Mouse (Mus musculus) brain, adult 2 months (tissue): ENCODE data around the gene Hpgds.
A peak's percentile ranks its signal among the peaks of the same experiment; 100 is the strongest.

Experiments
- DNase-seq: peaks from one replicate; pipeline ENCODE4 v3.0.0; 2011; ENCODE audit warnings: low read depth, low spot score

The Hpgds gene

DNA sequence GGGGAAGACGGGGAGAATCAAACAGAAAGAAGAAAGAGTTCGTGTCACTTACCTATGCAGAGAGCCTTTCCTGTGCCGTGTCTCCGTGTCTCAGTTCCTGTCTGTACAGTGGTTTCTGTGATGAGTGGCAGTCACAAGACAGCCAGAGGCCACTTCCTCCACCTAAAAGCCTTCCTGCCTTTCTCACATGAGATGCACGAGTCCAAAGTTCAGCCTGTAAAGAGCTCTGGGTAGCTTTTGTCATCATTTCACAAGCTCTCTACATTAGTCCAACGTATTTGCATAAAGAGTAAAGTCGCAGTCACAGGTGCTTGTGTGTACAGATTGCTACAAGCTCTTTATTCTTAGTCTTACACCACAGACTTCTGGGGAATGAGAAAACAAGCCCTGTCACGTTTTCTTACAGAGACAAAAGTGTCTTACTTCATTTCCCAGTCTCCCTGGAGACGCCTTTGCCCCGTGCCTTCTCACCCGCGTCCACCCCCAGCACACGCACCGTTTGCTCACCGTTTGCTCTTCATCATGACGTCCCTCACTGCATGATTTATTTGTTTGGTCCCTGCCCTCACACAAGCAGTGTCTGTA is at the start of gene Hpgds:
Hpgds (minus strand) TSS at position 288 of the 585 bp plus-strand sequence.
- peak; percentile 43 for DNase-seq

DNA sequence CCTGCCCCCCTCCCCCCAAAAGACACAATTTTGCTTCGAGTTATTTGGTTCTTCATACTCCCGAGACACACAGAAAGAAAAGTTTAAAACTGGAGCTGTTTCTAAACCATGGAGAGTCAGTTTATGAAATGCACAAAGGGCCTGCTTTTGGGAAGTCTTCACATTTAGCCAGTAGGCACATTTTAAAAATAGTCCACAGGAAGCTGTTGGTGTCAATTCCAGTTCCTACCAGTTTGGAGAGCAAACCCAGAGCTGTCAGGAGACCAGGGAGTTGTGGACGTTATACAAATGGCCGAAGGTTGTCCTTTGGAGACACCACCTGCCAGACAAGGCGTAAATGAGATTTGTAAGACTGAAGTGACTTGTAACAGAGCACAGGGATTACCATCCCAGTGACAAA is 20.3 kb upstream of the Hpgds start:
- DNase-seq: peak; percentile 31

DNA sequence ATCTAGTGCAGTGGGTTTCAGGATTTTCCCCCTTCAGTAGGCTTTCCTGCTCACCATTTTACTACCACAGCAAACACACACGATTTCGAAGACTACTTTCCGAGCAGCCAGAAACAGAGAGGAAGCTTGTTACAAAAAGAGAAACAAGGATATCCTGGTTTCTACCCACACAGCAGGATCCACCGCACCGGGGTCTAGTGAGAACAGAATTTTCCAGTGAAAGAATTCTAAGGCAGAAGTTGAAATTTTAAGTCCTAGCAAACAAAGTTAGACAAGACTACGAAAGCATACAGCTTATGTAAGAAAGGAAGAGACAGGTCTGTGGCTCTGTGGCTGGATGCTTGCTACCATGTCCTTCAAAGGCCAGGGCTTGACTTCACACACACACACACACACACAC is 19.4 kb upstream of the Hpgds start:
- peak; percentile 64 for DNase-seq

DNA sequence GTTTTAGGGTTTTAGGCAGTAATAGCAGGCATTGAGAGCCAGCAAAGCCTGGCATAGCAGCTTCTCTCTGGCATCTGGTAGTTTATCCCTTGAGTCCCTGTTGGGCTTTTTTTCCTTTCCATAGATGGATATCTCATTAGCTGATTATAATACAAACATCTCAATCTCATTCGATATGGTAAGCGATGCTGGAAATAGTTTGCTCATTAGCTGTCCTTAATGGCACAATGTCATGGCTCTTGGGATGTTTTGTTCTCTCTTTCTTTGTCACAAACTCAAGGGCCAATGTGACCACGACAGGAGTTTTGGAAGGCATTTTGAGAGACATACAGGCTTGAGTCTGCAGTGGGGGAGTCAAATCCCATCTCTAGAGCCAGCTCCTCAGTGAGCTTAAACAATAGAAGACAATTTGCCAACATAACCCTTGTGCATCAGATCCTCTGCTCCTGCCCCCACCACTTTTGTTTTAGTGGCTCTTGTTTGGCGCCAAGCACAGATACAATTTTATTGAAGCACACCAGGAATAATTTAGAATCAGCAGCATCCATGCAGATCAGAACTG is 14.8 kb upstream of the Hpgds start:
- DNase-seq: no peak

DNA sequence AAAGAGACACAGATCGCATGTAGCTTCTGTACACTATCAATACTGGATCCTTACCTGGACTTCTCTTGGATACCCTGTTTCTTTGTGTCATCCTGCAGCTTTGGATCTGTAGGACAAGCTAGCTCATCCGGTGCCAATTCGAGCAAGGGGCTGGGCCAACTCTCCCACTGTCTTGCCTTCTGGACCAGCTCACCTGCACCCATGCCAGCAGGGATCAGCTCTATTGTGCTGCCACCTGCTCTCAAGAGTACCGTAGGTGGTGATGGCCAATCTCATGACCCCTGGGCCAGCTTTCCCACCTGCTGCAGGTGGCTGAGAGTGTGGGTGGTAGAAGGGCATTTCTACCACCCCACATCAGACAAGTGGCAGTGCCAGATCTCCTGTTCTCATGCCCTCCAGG is 12.3 kb upstream of the Hpgds start:
- peak; percentile 93 for DNase-seq

DNA sequence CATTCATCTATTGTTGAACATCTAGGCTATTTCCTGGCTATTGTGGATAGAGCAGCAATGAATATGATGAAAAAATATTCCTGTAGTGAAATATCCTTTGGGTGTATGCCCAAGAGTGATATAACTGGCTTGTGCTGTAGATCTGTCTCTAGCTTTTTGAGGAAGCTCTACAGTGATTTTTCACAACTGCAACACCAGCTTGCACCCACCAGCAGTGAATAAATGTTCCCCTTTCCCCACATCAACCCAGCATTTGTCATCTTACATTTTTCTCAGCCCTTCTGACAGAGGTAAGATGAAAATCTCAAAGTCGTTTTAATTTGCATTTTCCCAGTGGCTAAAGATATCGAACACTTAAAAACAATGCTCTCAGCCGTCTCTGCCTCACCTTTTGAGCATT is 8.9 kb upstream of the Hpgds start:
- peak; percentile 55 for DNase-seq

DNA sequence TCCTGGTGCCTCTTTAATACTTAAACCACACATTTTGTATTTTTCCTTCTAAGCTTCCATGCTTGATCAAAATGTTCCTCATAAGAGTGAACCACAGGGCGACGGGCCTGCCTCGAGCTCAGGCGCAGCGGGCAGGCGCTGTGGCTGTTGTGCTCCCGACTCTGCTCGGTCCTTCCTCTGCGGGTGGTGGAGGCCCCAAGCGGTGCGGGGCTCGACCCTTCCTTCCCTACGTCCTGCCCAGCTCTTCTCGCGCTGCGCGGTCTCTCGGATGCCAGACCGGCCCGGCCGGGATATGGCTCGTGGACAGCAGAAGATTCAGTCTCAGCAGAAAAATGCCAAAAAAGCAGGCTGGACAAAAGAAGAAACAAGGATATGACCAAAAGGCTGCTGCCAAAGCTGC is 6.0 kb upstream of the Hpgds start:
- DNase-seq: no peak

DNA sequence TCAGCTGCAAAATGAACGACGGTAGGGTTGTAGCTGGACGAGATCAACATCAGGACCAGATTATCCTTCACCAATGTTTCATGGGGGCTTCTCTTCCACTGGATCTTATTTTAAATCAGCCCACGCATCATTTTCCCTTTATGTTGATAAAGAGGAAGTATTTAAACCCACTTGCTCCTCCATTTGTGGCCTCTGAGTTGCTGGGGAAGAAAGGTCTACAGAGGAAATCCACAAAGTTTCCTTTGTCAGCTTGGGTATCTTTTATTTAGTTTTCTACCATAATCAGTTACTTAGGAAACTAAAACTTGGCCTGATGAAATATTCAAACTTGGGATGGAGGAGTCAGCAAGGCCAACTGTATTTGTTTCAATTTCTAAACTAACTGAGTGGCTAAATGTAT is 1.7 kb upstream of the Hpgds start:
- no peak for DNase-seq

DNA sequence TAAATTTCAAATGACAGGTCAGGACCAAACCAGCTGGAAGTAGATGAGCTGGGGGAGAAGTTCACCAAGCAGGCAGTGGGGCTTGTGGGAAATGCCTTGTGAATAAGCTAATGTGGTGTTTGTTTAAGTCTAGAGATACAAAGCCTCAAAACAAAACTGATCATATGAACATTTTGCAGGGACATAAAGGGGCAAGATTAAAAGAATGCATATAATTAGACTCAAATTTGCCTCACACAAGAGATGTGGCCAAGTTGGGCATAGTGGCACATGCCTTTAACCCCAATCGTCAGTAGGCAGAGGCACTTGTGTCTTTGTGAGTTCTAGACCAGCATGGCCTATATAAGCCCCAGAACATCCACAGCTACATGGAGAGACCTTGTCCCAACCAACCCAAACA is 2.4 kb downstream of the Hpgds start:
- DNase-seq: no peak

DNA sequence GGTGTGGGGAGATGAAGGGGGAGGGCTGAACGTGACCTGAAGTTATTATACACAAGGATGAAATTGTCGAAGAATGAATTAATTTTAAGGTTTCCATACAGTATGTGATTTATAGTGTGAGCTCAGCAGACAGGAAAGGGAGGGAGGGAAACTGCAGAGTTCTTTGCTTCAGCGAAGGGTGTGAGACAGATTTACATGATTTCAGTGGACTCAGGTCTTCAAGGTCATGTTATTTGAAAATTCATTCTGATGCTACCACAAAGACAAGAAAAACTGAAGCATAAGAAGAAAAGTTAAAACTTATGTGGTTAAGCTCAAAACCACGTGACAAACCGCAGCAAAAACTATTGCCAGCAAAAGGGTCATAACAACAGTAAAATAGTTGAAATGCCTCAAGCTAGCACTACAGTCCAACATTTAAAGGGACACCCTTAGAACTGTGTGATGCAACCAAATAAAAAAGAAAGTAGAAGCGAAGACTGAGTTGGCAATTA is 3.9 kb downstream of the Hpgds start:
- no peak for DNase-seq

DNA sequence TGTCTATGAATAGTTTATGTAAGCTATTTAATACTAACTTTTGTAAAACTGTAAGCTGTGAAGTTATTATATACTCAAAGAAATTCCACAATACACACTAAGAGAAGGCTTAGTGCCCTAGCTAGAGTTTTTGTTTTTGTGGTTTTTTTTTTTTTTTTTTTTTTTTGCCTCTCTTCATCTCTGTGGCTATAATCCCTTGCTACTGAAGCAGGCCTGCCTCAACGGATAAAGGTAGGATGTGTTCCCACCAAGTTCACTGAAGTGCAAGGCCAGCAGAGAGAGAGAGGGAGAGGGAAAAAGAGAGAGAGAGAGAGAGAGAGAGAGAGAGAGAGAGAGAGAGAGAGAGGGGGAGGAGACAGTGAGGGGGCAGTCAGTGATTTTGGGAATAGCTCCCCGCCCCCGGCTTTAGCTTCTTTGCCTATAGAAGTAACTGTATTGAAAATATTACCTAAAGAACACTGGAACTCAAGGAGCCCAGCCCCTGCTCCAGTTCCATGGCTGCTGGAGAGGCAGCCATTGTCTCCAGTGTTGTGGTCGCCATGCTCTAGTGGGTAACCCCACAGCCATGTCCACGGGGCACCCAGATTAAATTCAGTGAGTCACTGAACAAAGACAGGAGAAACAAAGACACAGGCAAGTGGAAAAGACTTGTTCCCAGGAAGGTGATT is 4.5 kb downstream of the Hpgds start:
- DNase-seq: no peak

DNA sequence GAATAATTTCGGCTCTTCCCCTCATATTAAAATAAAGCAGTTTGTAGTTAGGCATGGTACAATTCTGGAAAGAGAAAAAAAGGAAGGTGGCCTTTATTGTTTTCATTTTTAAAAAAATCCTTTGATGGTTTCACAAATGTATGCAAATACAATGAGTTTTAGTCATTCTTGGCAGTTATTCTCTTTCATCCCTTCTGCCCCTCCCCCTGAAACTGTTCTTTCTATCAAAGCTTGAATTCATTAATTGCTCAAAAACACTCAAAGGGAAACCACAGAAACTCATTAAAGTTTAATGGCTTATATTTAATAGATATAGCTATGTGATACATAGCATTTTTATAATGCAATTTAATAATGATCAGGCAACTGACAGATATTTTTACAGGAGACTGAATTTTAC is 6.5 kb downstream of the Hpgds start:
- DNase-seq: no peak

DNA sequence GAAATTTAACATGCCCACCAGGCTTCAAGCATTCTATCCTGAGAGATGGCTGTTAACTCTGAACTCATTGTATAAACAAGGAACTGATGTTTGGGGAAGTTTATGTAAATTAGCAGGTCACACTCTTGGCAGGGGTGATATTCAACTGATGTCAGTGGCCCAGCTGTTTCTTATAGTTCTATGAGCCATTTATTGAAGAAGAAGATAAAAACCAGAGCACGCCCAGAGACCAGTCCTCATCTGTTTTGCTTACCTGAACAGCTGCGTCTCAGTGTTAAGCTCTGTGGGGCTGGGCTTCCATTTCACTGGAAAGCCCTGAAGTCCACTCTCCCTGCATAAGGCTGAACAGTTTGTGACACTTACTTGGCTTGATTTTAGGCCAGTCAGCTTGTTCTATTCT is 6.9 kb downstream of the Hpgds start:
- DNase-seq: no peak

DNA sequence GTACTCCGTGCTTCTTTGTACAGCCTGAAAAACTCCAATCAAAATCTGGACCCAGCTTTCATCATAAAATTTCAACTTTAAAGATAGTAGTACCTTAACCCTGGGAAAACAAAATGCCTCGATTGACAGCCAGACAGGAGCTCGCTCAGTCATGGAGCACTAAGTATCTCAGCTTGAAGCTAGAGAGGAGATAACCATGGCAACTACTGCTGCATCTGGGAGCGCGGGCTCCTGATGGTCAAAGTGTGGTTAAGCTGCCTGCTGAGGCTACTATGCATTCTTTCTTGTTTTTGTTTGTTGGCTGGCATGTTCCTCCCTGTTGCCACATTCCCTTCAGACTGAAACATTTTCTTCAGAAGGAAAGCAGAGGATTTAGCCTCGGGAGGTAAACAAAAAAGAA is 12.3 kb downstream of the Hpgds start:
- no peak for DNase-seq

DNA sequence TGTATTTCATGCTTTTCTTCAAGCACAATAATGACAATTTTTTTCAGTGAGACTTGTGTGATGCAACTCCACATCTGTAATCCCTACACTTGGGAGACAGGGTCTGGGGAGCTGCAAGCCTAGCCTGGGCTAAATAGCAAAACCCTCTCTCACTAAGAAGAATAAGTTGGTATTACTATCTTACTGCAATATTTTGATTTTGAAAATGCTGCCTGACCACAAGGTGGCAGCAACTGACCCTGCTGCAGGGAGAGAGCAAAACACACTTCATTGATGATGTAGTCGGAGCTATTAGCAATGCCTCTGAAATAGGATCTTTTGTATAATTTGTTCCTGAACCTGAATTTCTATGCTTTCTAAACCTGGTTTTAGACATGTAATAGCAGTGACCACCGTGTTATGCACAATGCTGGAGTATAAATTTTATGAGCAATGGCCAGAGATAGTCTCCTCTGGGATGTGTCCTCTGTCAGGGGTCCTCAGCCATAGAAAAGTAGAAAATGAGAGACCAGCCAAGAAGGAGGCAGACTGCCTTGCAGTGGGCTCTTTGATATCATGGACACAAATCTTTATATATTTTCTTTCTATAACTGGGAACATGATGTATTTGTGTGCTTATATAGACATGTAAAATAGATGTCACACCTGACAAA is 18.5 kb downstream of the Hpgds start:
- DNase-seq: peak; percentile 67

DNA sequence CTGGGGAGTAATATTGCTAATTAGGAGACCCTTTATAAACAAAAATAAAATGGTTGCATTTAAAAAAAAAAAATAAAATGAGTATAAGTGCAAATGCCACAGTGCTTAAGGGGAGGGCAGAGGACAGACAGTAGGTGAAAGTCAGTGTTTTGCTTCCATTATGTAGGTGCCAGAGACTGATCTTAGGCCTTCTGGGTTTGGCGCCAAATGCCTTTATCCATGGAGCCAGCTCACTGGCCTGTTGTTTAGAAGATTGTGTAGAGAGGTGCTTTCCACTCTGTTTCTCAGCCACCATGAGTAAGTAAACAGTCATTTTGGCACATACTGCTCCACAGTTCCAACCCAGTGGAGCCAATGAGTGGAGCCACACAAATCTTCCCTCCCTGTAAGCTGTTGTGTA is 27.2 kb downstream of the Hpgds start:
- DNase-seq: no peak

DNA sequence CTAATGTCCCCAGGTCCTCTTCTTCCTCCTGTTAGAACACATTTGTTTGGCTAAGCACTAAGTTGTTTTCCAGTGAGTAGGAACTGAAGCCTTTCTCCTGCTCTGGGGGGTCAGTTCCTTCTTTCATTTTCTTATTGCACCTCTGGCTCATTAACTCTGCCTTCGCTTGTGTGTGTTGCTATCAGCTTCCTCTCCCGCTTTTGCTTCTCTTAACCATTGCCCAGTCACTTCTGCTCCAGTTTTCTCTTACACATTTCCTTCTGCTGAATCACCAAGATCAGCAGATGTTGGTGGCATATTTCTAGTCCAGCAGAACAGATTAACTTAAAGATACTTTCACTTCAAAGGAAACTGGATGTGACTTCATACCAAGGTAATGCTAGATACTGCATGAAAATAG is 29.8 kb downstream of the Hpgds start:
- DNase-seq: peak; percentile 32

DNA sequence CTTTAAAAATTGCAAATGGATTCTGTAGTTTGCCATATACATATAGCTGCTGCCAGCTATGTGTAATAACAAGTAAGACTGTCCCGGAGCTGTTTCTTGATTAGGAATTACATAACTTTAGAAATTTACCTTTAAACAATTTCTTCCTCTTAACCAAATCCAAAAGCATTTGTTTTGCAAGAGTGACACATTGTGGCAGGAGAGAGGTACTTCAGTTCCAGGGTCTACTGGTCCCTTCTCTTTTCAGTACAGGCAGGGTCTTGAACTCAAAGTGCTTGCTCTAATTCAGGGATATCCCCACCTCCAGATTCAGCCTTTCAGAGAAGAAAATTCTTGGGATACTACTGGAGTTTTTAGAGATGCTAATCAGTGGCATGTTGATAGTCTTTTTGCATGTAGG is 65.6 kb downstream of the Hpgds start:
- DNase-seq: peak; percentile 18

DNA sequence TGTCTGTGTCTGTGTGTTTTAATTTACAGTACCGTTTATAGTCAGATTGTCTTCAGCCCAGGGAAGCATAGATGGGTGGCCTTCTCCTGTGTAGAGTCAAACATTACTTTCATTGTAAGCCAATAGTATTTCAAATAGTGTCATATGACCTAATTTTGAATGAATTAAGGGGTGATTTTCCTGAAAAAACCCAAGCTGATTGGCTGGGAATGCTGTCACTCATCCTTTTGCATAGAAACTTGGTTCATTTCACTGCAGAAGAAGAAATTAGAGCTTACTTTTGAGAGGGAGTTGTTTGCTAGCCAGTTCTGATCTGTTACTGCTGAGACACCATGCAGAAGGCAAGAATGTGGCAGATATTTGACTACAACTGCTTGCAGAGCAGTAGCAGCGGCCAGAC is 69.5 kb downstream of the Hpgds start:
- DNase-seq: peak; percentile 36
